Mouse (Mus musculus) gastrocnemius, postnatal 14 days (tissue): Measurements from ENCODE around the gene Scd2. TPM values are rescaled to one million over a fixed set of nuclear protein-coding genes. Genes with fewer than 3 reads are reported as not detected.
"Not testable (repeated sequence)": the region's sequence is repeated elsewhere in the genome, so short reads cannot be mapped to it uniquely, and the experiment has no call there.

Experiments used
- DNase-seq: peaks from one replicate; pipeline ENCODE4 v3.0.0; 2021; ENCODE audit warnings: mixed read lengths
- intact Hi-C: fragments of 180-260 bp; cut with DNase I; formaldehyde crosslinking; loops from one replicate; pipeline ENCODE4 v1.15.1; 2025; ENCODE audit warnings: low total_unique reads
- long read RNA-seq, 2 experiments: library from polyadenylated mRNA; stranded (forward); transcript quantifications; one replicate each; pipeline ENCODE4 v2.0.0; 2021
- total RNA-seq, 2 experiments: library from RNA; stranded (reverse); gene quantifications; 2 replicates each; pipeline ENCODE4 v1.2.3; 2021

Gene Scd2
- 10 to 100 TPM; 22.8 to 54.0 TPM for total RNA-seq
- long read RNA-seq, experiment 1, full-length matches to known transcripts = 6 of 11 reads
- long read RNA-seq, experiment 1, partial matches to known transcripts = 1 of 11 reads
- long read RNA-seq, experiment 1, other reads (novel, unspliced or antisense) = 4 of 11 reads
- long read RNA-seq, experiment 2, full-length matches to known transcripts = 26 of 32 reads
- long read RNA-seq, experiment 2, partial matches to known transcripts = 2 of 32 reads
- long read RNA-seq, experiment 2, other reads (novel, unspliced or antisense) = 4 of 32 reads

- intact Hi-C loops = no loop called here
- DNase-seq = no peak
Observed at GRCm38 (mm10) chr19:44292941-44293768, at the start of gene Scd2. Gene Scd2, plus strand, starts transcription at chr19:44293674.

GRCm38 (mm10) chr19:44245761-44246171 is 47.7 kb upstream of the Scd2 start:
- peak; percentile 12 for DNase-seq
- intact Hi-C loops = loop anchor here (2.0 kb wide), 1 partner anchor 49 kb away; no protein-coding TSS in a partner anchor

- no peak for DNase-seq
- intact Hi-C loops = loop anchor here (2.0 kb wide), 1 partner anchor 48 kb away; no protein-coding TSS in a partner anchor
Observed at GRCm38 (mm10) chr19:44246341-44246911, 47.0 kb upstream of the Scd2 start.

- intact Hi-C loops = loop anchor here (2.0 kb wide), 1 partner anchor 47 kb away; no protein-coding TSS in a partner anchor
- DNase-seq = no peak
Observed at GRCm38 (mm10) chr19:44247281-44248080, 46.0 kb upstream of the Scd2 start.

GRCm38 (mm10) chr19:44248081-44248853 is 45.2 kb upstream of the Scd2 start:
- DNase-seq = peak; percentile 98
- intact Hi-C loops = no loop called here

- no peak for DNase-seq
Observed at GRCm38 (mm10) chr19:44248854-44249351, 44.6 kb upstream of the Scd2 start.

GRCm38 (mm10) chr19:44251138-44251537 is 42.3 kb upstream of the Scd2 start:
- DNase-seq, intact Hi-C loops: not testable (repeated sequence)

More at GRCm38 (mm10) chr19:44248854-44249351, 44.6 kb upstream of the Scd2 start:
- intact Hi-C loops = no loop called here

- intact Hi-C loops = no loop called here
- DNase-seq = no peak
Observed at GRCm38 (mm10) chr19:44251936-44252558, 41.4 kb upstream of the Scd2 start.

- intact Hi-C loops, DNase-seq: not testable (repeated sequence)
Observed at GRCm38 (mm10) chr19:44254106-44254505, 39.4 kb upstream of the Scd2 start.

GRCm38 (mm10) chr19:44257377-44257966 is 36.0 kb upstream of the Scd2 start:
- no peak for DNase-seq
- intact Hi-C loops = no loop called here

- intact Hi-C loops = no loop called here
- DNase-seq = no peak
Observed at GRCm38 (mm10) chr19:44259484-44259883, 34.0 kb upstream of the Scd2 start.

GRCm38 (mm10) chr19:44260487-44260886 is 33.0 kb upstream of the Scd2 start:
- intact Hi-C loops = no loop called here
- DNase-seq = no peak

- no peak for DNase-seq
- intact Hi-C loops = no loop called here
Observed at GRCm38 (mm10) chr19:44261774-44262173, 31.7 kb upstream of the Scd2 start.

GRCm38 (mm10) chr19:44263581-44263980 is 29.9 kb upstream of the Scd2 start:
- intact Hi-C loops = no loop called here
- DNase-seq = no peak

GRCm38 (mm10) chr19:44264226-44264625 is 29.2 kb upstream of the Scd2 start:
- no peak for DNase-seq
- intact Hi-C loops = no loop called here

GRCm38 (mm10) chr19:44265300-44265699 is 28.2 kb upstream of the Scd2 start:
- peak; percentile 59 for DNase-seq
- intact Hi-C loops = no loop called here

- intact Hi-C loops = no loop called here
- no peak for DNase-seq
Observed at GRCm38 (mm10) chr19:44265911-44266337, 27.6 kb upstream of the Scd2 start.

- no peak for DNase-seq
- intact Hi-C loops = no loop called here
Observed at GRCm38 (mm10) chr19:44266458-44266823, 27.0 kb upstream of the Scd2 start.
